Mouse (Mus musculus) embryonic facial prominence, embryonic 12.5 days (tissue): ENCODE measurements around the gene Bnc2. TPM values are rescaled to one million over a fixed set of nuclear protein-coding genes. Genes with fewer than 3 reads are reported as not detected.

Experiments
- polyA plus RNA-seq: library from polyadenylated mRNA; unstranded; fragments of >200 nt; fragmentation: Nextera tagmentation; extraction: Ambion mirVana; gene quantifications from 2 replicates; pipeline ENCODE4 v1.2.1, GENCODE M21; 2016

Gene Bnc2
- polyA plus RNA-seq, 1 experiment from 2014 or later: 41.6 TPM

Other genes starting within 250 kb of the Bnc2 start
- 17.5 TPM in 2 replicates for gene Cntln, start 209.0 kb upstream of the Bnc2 start, polyA plus RNA-seq